Mouse (Mus musculus) G1E (cell line): Measurements from ENCODE around the gene 4930548H24Rik. TPM values are rescaled to one million over a fixed set of nuclear protein-coding genes. Genes with fewer than 3 reads are reported as not detected.

Source experiments
- ATAC-seq: 2 replicates; pipeline ENCODE4 v1.8.0; 2016; ENCODE audit warnings: mild to moderate bottlenecking; ENCODE audit not compliant: insufficient number of reproducible peaks, poor library complexity, low FRiP score, severe bottlenecking; ENCODE audit errors: extremely low read depth
- DNase-seq: peaks from one replicate; pipeline ENCODE4 v3.0.0; 2012; ENCODE audit warnings: low spot score
- H3K27me3 ChIP-seq: 2 replicates; pipeline ENCODE4 v1.6.1; 2012; ENCODE audit warnings: mild to moderate bottlenecking, low read length, inconsistent platforms; ENCODE audit not compliant: insufficient read depth
- H3K36me3 ChIP-seq: replicated peaks from 2 replicates; pipeline ENCODE3; 2012; ENCODE audit warnings: mild to moderate bottlenecking, inconsistent platforms
- H3K4me1 ChIP-seq: 2 replicates; pipeline ENCODE4 v1.6.1; 2012; ENCODE audit warnings: low read depth, low read length, inconsistent platforms, mixed read lengths; ENCODE audit not compliant: insufficient read depth
- H3K4me3 ChIP-seq: 2 replicates; pipeline ENCODE4 v1.5.1; 2012; ENCODE audit warnings: low read depth, mild to moderate bottlenecking, inconsistent platforms, low read length, moderate library complexity, mixed read lengths
- H3K9me3 ChIP-seq: replicated peaks from 2 replicates; pipeline ENCODE4 v1.6.1; 2012; ENCODE audit warnings: inconsistent platforms
- CTCF ChIP-seq: IDR thresholded peaks from 2 replicates; pipeline ENCODE4 v1.5.1; 2012; ENCODE audit warnings: low read depth, low read length, inconsistent platforms, mixed read lengths
- GATA1 ChIP-seq: IDR thresholded peaks from 2 replicates; pipeline ENCODE4 v1.6.1; 2012; ENCODE audit warnings: borderline replicate concordance, low read length, inconsistent platforms, mixed read lengths
- GATA2 ChIP-seq: IDR thresholded peaks from 2 replicates; pipeline ENCODE4 v1.6.1; 2012; ENCODE audit warnings: low read depth, low read length, inconsistent platforms, borderline replicate concordance
- POLR2AphosphoS5 ChIP-seq: IDR thresholded peaks from 2 replicates; pipeline ENCODE4 v1.6.1; 2012; ENCODE audit warnings: low read depth, low read length, inconsistent platforms; ENCODE audit not compliant: insufficient replicate concordance
- TAL1 ChIP-seq: conservative IDR thresholded peaks from 2 replicates; pipeline ENCODE4 v1.6.1; 2012; ENCODE audit warnings: low read depth, low read length, inconsistent platforms, mixed read lengths
- polyA plus RNA-seq: library from polyadenylated mRNA; stranded (reverse); fragments of >175 nt; gene quantifications from 2 replicates; pipeline ENCODE4 v1.2.3, GENCODE M21; 2012
- total RNA-seq, 2 experiments: library from RNA; stranded (forward) in 1 of 2; stranded (reverse) in 1 of 2; fragments of 200-1000 nt in 1 of 2; fragments of >200 nt in 1 of 2; fragmentation: Nextera tagmentation in 1 of 2; gene quantifications; 2 replicates each; pipeline ENCODE4 v1.2.3; 2014 to 2017

Gene 4930548H24Rik
- total and polyA plus RNA-seq, 3 experiments, result 0.55 TPM; not detected in 2

DNA sequence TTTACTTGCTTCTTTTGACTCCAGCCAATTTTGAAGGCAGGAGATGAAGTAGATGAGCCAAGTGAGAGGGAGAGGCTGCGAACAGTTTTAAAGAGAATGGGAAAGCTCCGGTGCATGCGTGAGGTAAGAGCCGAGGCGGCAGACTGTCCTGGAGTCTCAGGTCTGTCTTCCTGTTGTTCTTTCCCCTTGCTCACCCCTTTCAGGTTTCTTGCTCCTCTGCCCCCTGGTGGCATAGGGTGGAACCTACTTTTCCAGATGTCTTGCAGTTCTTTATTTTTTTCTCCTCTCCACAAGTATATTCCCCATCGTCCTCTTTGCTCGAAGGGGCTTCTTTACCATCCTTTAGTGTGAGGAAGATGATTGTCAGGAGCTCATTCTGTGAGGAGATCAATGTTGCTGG lies 15.2 kb upstream of the 4930548H24Rik start:
- peaks cover 92% of the 10 kb centered on the region for H3K36me3 ChIP-seq
- ATAC-seq, result no peak
- peak; percentile 35; the same call in 1 of the 2 replicates for TF ChIP-seq CTCF
- no peak for TF ChIP-seq GATA1
- H3K4me3 ChIP-seq, result no peak overlapping the region
- no peak for DNase-seq
- peaks cover 4% of the 10 kb centered on the region for H3K9me3 ChIP-seq
- no peaks in the 10 kb centered on the region for H3K27me3 ChIP-seq
- no peaks in the 10 kb centered on the region for H3K4me1 ChIP-seq

- Histone ChIP-seq H3K9me3 (no peaks in the 10 kb centered on the region), H3K36me3 (peaks cover 87% of the 10 kb centered on the region), H3K4me3 (no peak overlapping the region), H3K27me3 (no peaks in the 10 kb centered on the region), H3K4me1 (no peaks in the 10 kb centered on the region)
- ATAC-seq (no peak), DNase-seq (no peak)
- TF ChIP-seq GATA2, result no peak
- no peak for TF ChIP-seq TAL1
- no peak for TF ChIP-seq CTCF
- TF ChIP-seq POLR2AphosphoS5, result no peak
- TF ChIP-seq GATA1, result no peak
Measured at GRCm38 (mm10) chr5:31480536-31480935, 5.0 kb upstream of the 4930548H24Rik start.

- Histone ChIP-seq H3K4me3 (no peak overlapping the region), H3K36me3 (peaks cover 24% of the 10 kb centered on the region), H3K4me1 (no peaks in the 10 kb centered on the region), H3K27me3 (peaks cover 17% of the 10 kb centered on the region), H3K9me3 (no peaks in the 10 kb centered on the region)
- DNase-seq, result no peak
- no peak for ATAC-seq
- TF ChIP-seq GATA1, result no peak
- no peak for TF ChIP-seq CTCF
- TF ChIP-seq POLR2AphosphoS5, result no peak
- no peak for TF ChIP-seq GATA2
- no peak for TF ChIP-seq TAL1
Measured at GRCm38 (mm10) chr5:31487889-31488288, 2.3 kb downstream of the 4930548H24Rik start.

DNA sequence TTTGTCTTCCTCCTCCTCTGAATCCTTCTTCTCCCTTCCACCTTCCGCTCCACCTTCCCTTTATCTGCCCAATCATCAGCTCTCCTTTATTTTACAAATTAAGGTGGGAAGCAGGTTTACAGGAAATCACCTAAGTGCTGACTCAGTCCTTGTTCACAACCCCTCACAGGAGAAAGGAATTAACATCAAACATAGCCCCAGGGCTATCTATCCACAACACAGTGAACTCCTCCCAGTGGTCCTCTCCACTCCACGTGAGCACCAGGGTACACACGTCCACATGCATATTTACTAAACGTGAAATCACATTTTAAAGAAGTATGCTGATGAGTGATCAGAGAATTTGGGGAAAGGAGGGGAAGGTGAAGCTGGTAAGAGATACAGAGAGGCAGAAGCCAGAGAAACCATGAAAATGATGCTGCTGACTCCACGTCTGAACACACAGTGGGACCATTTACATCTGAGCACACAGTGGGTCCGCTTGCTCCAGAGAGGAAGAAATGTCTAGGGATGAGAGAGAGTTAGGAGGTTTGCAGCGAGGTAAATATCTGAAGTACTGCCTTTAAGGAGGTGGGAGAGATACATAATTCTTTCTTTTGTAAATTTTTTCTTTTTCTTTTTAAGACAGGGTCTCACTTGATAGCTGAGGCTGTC lies 3.7 kb downstream of the 4930548H24Rik start:
- ATAC-seq (no peak), DNase-seq (no peak)
- no peak overlapping the region for H3K4me3 ChIP-seq
- H3K4me1 ChIP-seq, result peaks cover 5% of the 10 kb centered on the region
- peaks cover 18% of the 10 kb centered on the region for H3K36me3 ChIP-seq
- no peaks in the 10 kb centered on the region for H3K9me3 ChIP-seq
- peaks cover 17% of the 10 kb centered on the region for H3K27me3 ChIP-seq
- no peak for TF ChIP-seq TAL1
- TF ChIP-seq GATA1, result no peak
- TF ChIP-seq POLR2AphosphoS5, result no peak
- TF ChIP-seq GATA2, result no peak
- TF ChIP-seq CTCF, result no peak

- no peak for DNase-seq
- H3K36me3 ChIP-seq, result peaks cover 12% of the 10 kb centered on the region
- no peak for TF ChIP-seq TAL1
- no peak for TF ChIP-seq GATA1
- TF ChIP-seq POLR2AphosphoS5, result no peak
- TF ChIP-seq GATA2, result no peak
- TF ChIP-seq CTCF, result no peak
- H3K4me1 ChIP-seq, result peaks cover 19% of the 10 kb centered on the region
- H3K4me3 ChIP-seq, result no peak overlapping the region
- H3K27me3 ChIP-seq, result peaks cover 17% of the 10 kb centered on the region
- no peak for ATAC-seq
- 0 out of 2 replicates have a peak, but pooled peaks cover 3% of the 10 kb centered on the region for H3K9me3 ChIP-seq
Measured at GRCm38 (mm10) chr5:31492031-31492430, 6.5 kb downstream of the 4930548H24Rik start.

DNA sequence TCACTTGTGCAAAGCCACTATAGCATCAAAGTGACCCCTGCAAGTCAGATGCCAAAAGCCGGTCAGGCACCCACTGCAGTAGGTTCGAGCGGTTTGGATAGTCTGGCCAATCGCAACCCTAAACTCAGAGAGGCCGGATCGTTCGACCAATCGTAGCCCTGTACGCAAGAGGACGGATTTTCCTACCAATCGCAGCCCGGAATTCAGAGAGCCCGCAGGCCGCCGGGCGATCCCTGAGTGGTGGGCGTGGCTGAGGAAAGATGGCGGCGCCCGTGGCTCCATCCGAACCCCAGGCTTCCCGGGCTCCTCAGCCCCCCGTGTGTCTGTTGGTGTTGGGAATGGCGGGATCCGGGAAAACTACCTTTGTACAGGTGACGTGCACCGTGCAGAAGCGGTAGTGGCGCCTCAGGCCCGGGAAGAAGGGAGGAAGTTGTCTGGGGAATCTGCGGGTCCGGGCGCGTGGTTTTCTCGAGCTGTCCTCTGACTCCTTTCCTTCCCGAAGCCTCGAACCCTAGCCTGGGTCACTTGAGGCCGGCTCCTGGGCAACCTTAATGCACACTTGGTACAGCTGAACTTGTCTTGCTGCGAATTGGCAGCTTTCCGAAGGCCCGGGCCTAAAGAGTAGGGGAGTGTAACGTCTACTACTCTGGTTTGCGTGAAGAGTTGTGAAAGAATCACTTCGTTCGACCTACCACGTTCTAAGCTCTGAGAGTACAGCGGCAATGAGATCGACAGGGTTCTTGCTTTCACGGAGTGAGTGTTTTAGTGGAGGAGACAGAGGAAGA lies 9.2 kb downstream of the 4930548H24Rik start, which contains the start of gene Gpn1:
Gene Gpn1, plus strand, starts transcription at position 229 of the 785 bp plus-strand sequence.
- H3K4me1 ChIP-seq, result peaks cover 24% of the 10 kb centered on the region
- peaks cover 14% of the 10 kb centered on the region for H3K27me3 ChIP-seq
- TF ChIP-seq POLR2AphosphoS5 (no peak), CTCF (no peak)
- H3K4me3 ChIP-seq, result peak within 1 kb of the TSS; percentile 85
- peak; percentile 100 for DNase-seq
- H3K9me3 ChIP-seq, result 0 out of 2 replicates have a peak, but pooled peaks cover 3% of the 10 kb centered on the region
- peak; percentile 100 for ATAC-seq
- H3K36me3 ChIP-seq, result peaks cover 38% of the 10 kb centered on the region
